Mouse (Mus musculus) myocyte (in vitro differentiated cells): ENCODE data around the gene Twf2. TPM values are rescaled to one million over a fixed set of nuclear protein-coding genes. Genes with fewer than 3 reads are reported as not detected.

ENCODE experiments used
- H3K27me3 ChIP-seq: one replicate; pipeline ENCODE4 v1.6.1; 2011; ENCODE audit not compliant: control insufficient read depth, insufficient read depth, insufficient read length
- H3K36me3 ChIP-seq: one replicate; pipeline ENCODE4 v1.6.1; 2011; ENCODE audit not compliant: control insufficient read depth, insufficient read depth
- H3K4me2 ChIP-seq: one replicate; pipeline ENCODE4 v1.6.1; 2011; ENCODE audit warnings: low read depth, control low read depth
- H3K4me3 ChIP-seq: one replicate; pipeline ENCODE4 v1.5.1; 2011; ENCODE audit warnings: mild to moderate bottlenecking, control low read depth, moderate library complexity
- H3K79me2 ChIP-seq: one replicate; pipeline ENCODE4 v1.6.1; 2011; ENCODE audit not compliant: control insufficient read depth, insufficient read depth
- H3ac ChIP-seq: one replicate; pipeline ENCODE4 v1.6.1; 2011; ENCODE audit not compliant: control insufficient read depth, insufficient read length
- CEBPB ChIP-seq: IDR thresholded peaks from 2 replicates; pipeline ENCODE4 v1.6.1; 2011; ENCODE audit warnings: mild to moderate bottlenecking, moderate library complexity; ENCODE audit not compliant: poor library complexity, insufficient read depth, severe bottlenecking
- E2F4 ChIP-seq: IDR thresholded peaks from one replicate; pipeline ENCODE4 v1.6.1; 2011; ENCODE audit warnings: mild to moderate bottlenecking, control low read depth, moderate library complexity; ENCODE audit not compliant: insufficient read depth
- MAX ChIP-seq: IDR thresholded peaks from one replicate; pipeline ENCODE4 v1.6.1; 2011; ENCODE audit warnings: low read depth, mild to moderate bottlenecking, control low read depth
- MYOD1 ChIP-seq, 3 experiments: IDR thresholded peaks; one replicate each; pipeline ENCODE4 v1.6.1; 2011; ENCODE audit warnings: control low read depth in 2 of 3, low read depth in 2 of 3, mild to moderate bottlenecking in 2 of 3, moderate library complexity in 1 of 3; ENCODE audit not compliant: insufficient read length in 2 of 3, control insufficient read depth in 1 of 3
- MYOG ChIP-seq, 3 experiments: IDR thresholded peaks; one replicate each; pipeline ENCODE4 v1.6.1; 2011; ENCODE audit warnings: control low read depth in 2 of 3, low read depth in 2 of 3, mild to moderate bottlenecking in 2 of 3; ENCODE audit not compliant: insufficient read length in 2 of 3, control insufficient read depth in 1 of 3, insufficient read depth in 1 of 3
- POLR2A ChIP-seq: IDR thresholded peaks from one replicate; pipeline ENCODE4 v1.6.1; 2011; ENCODE audit warnings: low read depth, mild to moderate bottlenecking, control low read depth, moderate library complexity; ENCODE audit not compliant: insufficient read length
- POLR2AphosphoS2 ChIP-seq: IDR thresholded peaks from one replicate; pipeline ENCODE4 v1.6.1; 2011; ENCODE audit warnings: low read depth, control low read depth; ENCODE audit not compliant: insufficient read length
- REST ChIP-seq: IDR thresholded peaks from one replicate; pipeline ENCODE4 v1.6.1; 2011; ENCODE audit warnings: mild to moderate bottlenecking, control low read depth, moderate library complexity; ENCODE audit not compliant: insufficient read depth, insufficient read length
- SRF ChIP-seq: IDR thresholded peaks from one replicate; pipeline ENCODE4 v1.6.1; 2011; ENCODE audit warnings: low read depth; ENCODE audit not compliant: control insufficient read depth, insufficient read length
- TCF12 ChIP-seq: IDR thresholded peaks from one replicate; pipeline ENCODE4 v1.6.1; 2011; ENCODE audit warnings: mild to moderate bottlenecking, control low read depth; ENCODE audit not compliant: poor library complexity, insufficient read depth, severe bottlenecking
- TCF3 ChIP-seq: IDR thresholded peaks from one replicate; pipeline ENCODE4 v1.6.1; 2011; ENCODE audit warnings: low read depth, control low read depth; ENCODE audit not compliant: insufficient read length
- USF1 ChIP-seq: IDR thresholded peaks from one replicate; pipeline ENCODE4 v1.6.1; 2011; ENCODE audit warnings: low read depth, mild to moderate bottlenecking, control low read depth, moderate library complexity
- polyA plus RNA-seq: library from polyadenylated mRNA; unstranded; fragments of >200 nt; fragmentation: generic; extraction: Trizol; gene quantifications from one replicate; pipeline ENCODE4 v1.2.1, GENCODE M21; 2012; ENCODE audit warnings: missing spikeins

Twf2 gene
- polyA plus RNA-seq, 1 experiment: 103 TPM

DNA sequence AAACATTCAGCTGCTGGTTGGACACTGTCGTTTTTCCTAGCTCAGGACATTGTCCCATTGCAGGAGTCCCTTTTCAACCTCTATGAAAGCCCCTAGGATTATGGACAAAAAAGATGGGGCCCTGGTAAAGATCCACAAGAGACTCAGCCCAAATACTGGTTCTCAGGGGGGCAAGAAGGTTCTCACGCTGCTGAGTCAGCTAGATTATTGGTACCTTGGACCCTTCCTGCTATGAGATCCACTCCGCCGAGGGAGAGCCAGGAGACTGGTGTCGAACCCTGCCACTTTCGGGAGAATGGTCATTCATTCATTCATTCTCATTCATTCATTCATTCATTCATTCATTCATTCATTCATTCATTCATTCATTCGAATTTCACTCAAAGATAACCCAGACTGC lies 14.1 kb downstream of the Twf2 start:
- peaks cover 4% of the 10 kb centered on the region for H3K36me3 ChIP-seq
- H3K4me3 ChIP-seq: no peak overlapping the region
- H3K27me3 ChIP-seq: no peaks in the 10 kb centered on the region
- no peak overlapping the region for H3K4me2 ChIP-seq
- H3ac ChIP-seq: no peak overlapping the region
- TF ChIP-seq TCF3 (no peak), MYOD1 (IDR thresholded peaks at IDR 0.05; ENCODE audit: control insufficient read depth in 1 of 3, insufficient read length in 2 of 3, low read depth in 2 of 3) (no peak), POLR2AphosphoS2 (no peak), REST (no peak), TCF12 (no peak), E2F4 (no peak), SRF (no peak), POLR2A (no peak), USF1 (no peak)
- H3K79me2 ChIP-seq: no peaks in the 10 kb centered on the region

DNA sequence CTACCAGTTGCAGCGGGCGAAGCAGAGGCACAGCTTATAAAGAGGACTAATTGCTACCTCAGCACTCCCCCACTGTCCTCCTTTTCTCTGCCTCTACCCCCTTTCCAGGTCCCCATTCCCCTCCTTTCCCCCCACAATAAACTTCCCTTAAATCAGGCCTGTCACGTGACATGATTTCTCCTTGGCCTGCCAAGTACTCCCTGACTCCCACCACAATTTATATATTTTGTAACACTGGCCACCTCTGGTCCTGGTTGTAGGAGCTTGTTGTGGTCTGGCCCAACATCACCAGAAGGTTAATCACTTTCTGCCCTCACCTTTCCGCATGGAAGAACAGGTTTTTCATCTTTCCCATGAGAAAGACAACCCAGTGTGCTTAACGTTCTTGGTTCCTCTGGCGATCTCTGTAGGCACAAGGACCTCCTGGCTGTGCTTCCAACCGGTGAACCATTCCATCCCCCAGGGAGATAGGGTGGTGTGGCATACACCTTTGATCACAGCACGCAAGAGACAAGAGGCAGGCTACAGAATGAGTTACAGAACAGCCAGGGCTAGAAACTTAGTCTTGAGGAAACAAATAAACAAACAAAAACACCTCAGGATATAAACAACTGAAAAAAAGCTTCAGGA lies 18.1 kb downstream of the Twf2 start:
- H3K4me2 ChIP-seq: no peak overlapping the region
- no peak overlapping the region for H3ac ChIP-seq
- H3K36me3 ChIP-seq: no peaks in the 10 kb centered on the region
- no peaks in the 10 kb centered on the region for H3K79me2 ChIP-seq
- no peak overlapping the region for H3K4me3 ChIP-seq
- TF ChIP-seq E2F4 (no peak), REST (no peak), POLR2AphosphoS2 (no peak), TCF3 (no peak), USF1 (no peak), SRF (no peak), MYOD1 (IDR thresholded peaks at IDR 0.05; ENCODE audit: control insufficient read depth in 1 of 3, insufficient read length in 2 of 3, low read depth in 2 of 3) (no peak), MAX (no peak), CEBPB (no peak), MYOG (IDR thresholded peaks at IDR 0.05; ENCODE audit: control insufficient read depth in 1 of 3, insufficient read depth in 1 of 3, insufficient read length in 2 of 3, low read depth in 2 of 3) (no peak)
- peaks cover 20% of the 10 kb centered on the region for H3K27me3 ChIP-seq

DNA sequence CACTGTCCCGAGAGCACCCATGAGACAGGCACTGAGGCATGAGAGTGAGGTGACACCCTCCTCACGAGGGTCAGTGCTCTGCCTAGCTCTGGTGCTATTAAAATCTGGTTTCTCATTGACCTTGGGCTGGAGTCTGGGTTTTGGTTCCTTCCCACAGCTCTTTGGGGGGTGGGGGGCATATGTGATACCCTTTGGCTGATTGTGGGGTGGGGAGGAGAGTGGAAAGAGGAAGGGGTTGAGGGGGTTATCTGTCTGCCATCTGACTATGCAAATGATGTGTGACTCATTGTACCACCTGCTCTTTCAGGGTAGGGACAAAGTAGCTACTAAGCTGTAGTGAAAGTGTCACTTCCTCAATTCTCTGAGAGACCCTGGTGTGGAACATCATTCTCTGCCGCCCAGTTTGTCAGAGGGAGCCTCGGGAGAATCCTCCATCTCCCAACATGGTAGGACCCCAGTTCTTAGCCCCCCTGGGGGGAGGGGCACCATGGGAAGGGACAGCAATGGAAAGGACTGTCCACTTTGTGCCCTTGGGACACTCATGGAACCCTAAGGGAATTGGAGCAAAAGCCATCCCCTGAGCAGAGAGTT lies 19.4 kb downstream of the Twf2 start, which contains the start of gene Tlr9:
Gene Tlr9 (plus strand): TSS at position 338 of the 591 bp plus-strand sequence.
- H3K4me3 ChIP-seq: no peak within 1 kb of the TSS
- H3K4me2 ChIP-seq: no peak within 1 kb of the TSS
- peaks cover 25% of the 10 kb centered on the region for H3K27me3 ChIP-seq
- H3K79me2 ChIP-seq: no peaks in the 10 kb centered on the region
- no peak within 1 kb of the TSS for H3ac ChIP-seq
- H3K36me3 ChIP-seq: no peaks in the 10 kb centered on the region
- no peak for TF ChIP-seq MAX
- TF ChIP-seq POLR2AphosphoS2: no peak
- TF ChIP-seq TCF3: no peak
- TF ChIP-seq MYOG (IDR thresholded peaks at IDR 0.05; ENCODE audit: control insufficient read depth in 1 of 3, insufficient read depth in 1 of 3, insufficient read length in 2 of 3, low read depth in 2 of 3): no peak
- TF ChIP-seq MYOD1 (IDR thresholded peaks at IDR 0.05; ENCODE audit: control insufficient read depth in 1 of 3, insufficient read length in 2 of 3, low read depth in 2 of 3): no peak
- TF ChIP-seq E2F4: no peak
- TF ChIP-seq TCF12: no peak
- TF ChIP-seq SRF: no peak
- no peak for TF ChIP-seq CEBPB
- no peak for TF ChIP-seq REST
- TF ChIP-seq POLR2A: no peak
- no peak for TF ChIP-seq USF1

DNA sequence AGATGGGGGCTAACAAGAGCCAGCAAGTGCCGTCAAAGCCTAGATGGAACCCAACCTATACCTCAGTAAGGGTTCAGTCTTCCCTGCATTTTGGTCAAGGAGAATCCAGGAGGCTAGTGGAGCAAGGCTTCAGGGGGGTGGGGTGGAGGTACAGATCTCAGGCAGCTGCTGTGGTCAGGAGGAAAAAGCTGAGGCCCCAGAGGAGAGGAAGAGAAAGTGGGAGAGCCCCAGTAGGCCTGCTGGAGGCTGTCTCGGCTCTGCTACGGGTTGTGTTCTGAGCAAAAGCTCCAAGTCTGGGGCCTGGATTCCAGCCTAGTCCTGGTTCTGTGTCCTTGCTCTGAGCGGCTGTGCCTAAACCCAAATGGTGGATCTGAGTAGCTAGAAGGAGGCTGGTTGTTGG lies 20.1 kb downstream of the Twf2 start:
- Histone ChIP-seq H3K36me3 (no peaks in the 10 kb centered on the region), H3K79me2 (no peaks in the 10 kb centered on the region), H3ac (no peak overlapping the region), H3K4me2 (no peak overlapping the region), H3K4me3 (no peak overlapping the region), H3K27me3 (peaks cover 25% of the 10 kb centered on the region)
- TF ChIP-seq TCF3 (no peak), USF1 (no peak), MAX (no peak), CEBPB (no peak), MYOG (IDR thresholded peaks at IDR 0.05; ENCODE audit: control insufficient read depth in 1 of 3, insufficient read depth in 1 of 3, insufficient read length in 2 of 3, low read depth in 2 of 3) (no peak), SRF (no peak), E2F4 (no peak), MYOD1 (IDR thresholded peaks at IDR 0.05; ENCODE audit: control insufficient read depth in 1 of 3, insufficient read length in 2 of 3, low read depth in 2 of 3) (no peak), TCF12 (no peak), REST (no peak), POLR2AphosphoS2 (no peak), POLR2A (no peak)
